Mouse (Mus musculus) forebrain, embryonic 16.5 days (tissue): ENCODE measurements at regions not wholly inside any gene's neighbourhood (a gene's known extent, or its start where the extent isn't known, plus 50 kb on each side); places are given as distances from the start of the nearest gene placed in this dataset.

ENCODE experiments used
- ATAC-seq: fragments of 200-750 bp; cut with Nextera tagmentation; 2 replicates; pipeline ENCODE4 v1.8.0; 2017; ENCODE audit warnings: mild to moderate bottlenecking, moderate library complexity
- H3K27ac ChIP-seq: fragments of 300-500 bp; sonication (generic); 2 replicates; pipeline ENCODE4 v1.5.1; 2014; ENCODE audit warnings: low read length, control low read depth
- H3K27me3 ChIP-seq: fragments of 300-500 bp; sonication (generic); replicated peaks from 2 replicates; pipeline ENCODE4 v1.6.1; 2014; ENCODE audit warnings: low read length; ENCODE audit not compliant: control insufficient read depth, insufficient read depth
- H3K36me3 ChIP-seq: fragments of 300-500 bp; sonication (generic); 2 replicates; pipeline ENCODE4 v1.6.1; 2014; ENCODE audit not compliant: control insufficient read depth, insufficient read depth
- H3K4me1 ChIP-seq: fragments of 300-500 bp; sonication (generic); replicated peaks from 2 replicates; pipeline ENCODE4 v1.6.1; 2014; ENCODE audit warnings: low read length; ENCODE audit not compliant: control insufficient read depth, insufficient read depth
- H3K4me2 ChIP-seq: fragments of 300-500 bp; sonication (generic); 2 replicates; pipeline ENCODE4 v1.6.1; 2014; ENCODE audit warnings: mild to moderate bottlenecking, low read length, control low read depth
- H3K4me3 ChIP-seq: fragments of 300-500 bp; sonication (generic); replicated peaks from 2 replicates; pipeline ENCODE4 v1.5.1; 2014; ENCODE audit warnings: mild to moderate bottlenecking, low read length, control low read depth
- H3K9ac ChIP-seq: fragments of 300-500 bp; sonication (generic); replicated peaks from 2 replicates; pipeline ENCODE4 v1.6.1; 2014; ENCODE audit warnings: low read depth, low read length, control low read depth
- H3K9me3 ChIP-seq: fragments of 300-500 bp; sonication (generic); 2 replicates; pipeline ENCODE4 v1.6.1; 2016; ENCODE audit warnings: low read length; ENCODE audit not compliant: control insufficient read depth
- WGBS: fragments of 180-500 bp; shearing (Covaris S2); extraction: QIAGEN DNeasy Blood & Tissue Kit; methylation state at CpG from one replicate; pipeline ENCODE4 v1.1.7; 2014; 5-methylcytosine and 5-hydroxymethylcytosine counted together

GRCm38 (mm10) chr17:7665686-7666085 lies 161.4 kb downstream of the Fndc1 start:
- 49% methylated on average over 3 of the region's 3 CpGs for WGBS
- H3K4me2 ChIP-seq = no peak overlapping the region
- no peaks in the 10 kb centered on the region for H3K27me3 ChIP-seq
- no peak overlapping the region for H3K4me3 ChIP-seq
- no peak overlapping the region for H3K9ac ChIP-seq
- no peaks in the 10 kb centered on the region for H3K36me3 ChIP-seq
- no peak for ATAC-seq
- no peaks in the 10 kb centered on the region for H3K9me3 ChIP-seq
- no peaks in the 10 kb centered on the region for H3K4me1 ChIP-seq
- H3K27ac ChIP-seq = no peak overlapping the region

- H3K9me3 ChIP-seq = no peaks in the 10 kb centered on the region
- WGBS = 82% methylated on average over 7 of the region's 7 CpGs
These were observed 162.9 kb downstream of the Fndc1 start for GRCm38 (mm10) chr17:7663896-7664880.

GRCm38 (mm10) chr17:7656503-7656902 lies 170.6 kb downstream of the Fndc1 start:
- no peak overlapping the region for H3K4me3 ChIP-seq
- no peaks in the 10 kb centered on the region for H3K27me3 ChIP-seq
- 79% methylated on average over 1 of the region's 1 CpGs for WGBS
- H3K9ac ChIP-seq = no peak overlapping the region
- no peak overlapping the region for H3K27ac ChIP-seq
- ATAC-seq = no peak
- no peaks in the 10 kb centered on the region for H3K36me3 ChIP-seq
- H3K4me2 ChIP-seq = no peak overlapping the region
- H3K4me1 ChIP-seq = no peaks in the 10 kb centered on the region
- no peaks in the 10 kb centered on the region for H3K9me3 ChIP-seq

More at GRCm38 (mm10) chr17:7663896-7664880, 162.9 kb downstream of the Fndc1 start:
- H3K36me3 ChIP-seq = no peaks in the 10 kb centered on the region
- no peaks in the 10 kb centered on the region for H3K27me3 ChIP-seq
- no peaks in the 10 kb centered on the region for H3K4me1 ChIP-seq
- no peak overlapping the region for H3K4me2 ChIP-seq
- H3K4me3 ChIP-seq = no peak overlapping the region
- no peak overlapping the region for H3K9ac ChIP-seq
- no peak for ATAC-seq
- no peak overlapping the region for H3K27ac ChIP-seq

GRCm38 (mm10) chr17:7655966-7656365 lies 171.1 kb downstream of the Fndc1 start:
- Histone ChIP-seq H3K9me3 (no peaks in the 10 kb centered on the region), H3K9ac (no peak overlapping the region), H3K4me1 (no peaks in the 10 kb centered on the region), H3K27me3 (no peaks in the 10 kb centered on the region), H3K4me2 (no peak overlapping the region), H3K27ac (no peak overlapping the region), H3K4me3 (no peak overlapping the region), H3K36me3 (no peaks in the 10 kb centered on the region)
- 89% methylated on average over 6 of the region's 6 CpGs for WGBS
- no peak for ATAC-seq

- Histone ChIP-seq H3K4me1 (no peaks in the 10 kb centered on the region), H3K27me3 (no peaks in the 10 kb centered on the region), H3K27ac (no peak overlapping the region), H3K4me3 (no peak overlapping the region), H3K4me2 (no peak overlapping the region), H3K9ac (no peak overlapping the region), H3K36me3 (no peaks in the 10 kb centered on the region), H3K9me3 (no peaks in the 10 kb centered on the region)
- no peak for ATAC-seq
- WGBS = 65% methylated on average over 7 of the region's 7 CpGs
These were observed 173.0 kb downstream of the Fndc1 start for GRCm38 (mm10) chr17:7654064-7654564.

GRCm38 (mm10) chr17:7652037-7652436 lies 175.1 kb downstream of the Fndc1 start:
- ATAC-seq = no peak
- Histone ChIP-seq H3K27ac (no peak overlapping the region), H3K9me3 (0 out of 2 replicates have a peak, but pooled peaks cover 2% of the 10 kb centered on the region), H3K4me2 (no peak overlapping the region), H3K9ac (no peak overlapping the region), H3K27me3 (no peaks in the 10 kb centered on the region), H3K4me1 (no peaks in the 10 kb centered on the region), H3K36me3 (no peaks in the 10 kb centered on the region), H3K4me3 (no peak overlapping the region)
- WGBS = 75% methylated on average over 1 of the region's 1 CpGs

GRCm38 (mm10) chr17:7650417-7650816 lies 176.7 kb downstream of the Fndc1 start:
- Histone ChIP-seq H3K4me2 (no peak overlapping the region), H3K27me3 (no peaks in the 10 kb centered on the region), H3K4me1 (no peaks in the 10 kb centered on the region), H3K36me3 (no peaks in the 10 kb centered on the region), H3K9me3 (0 out of 2 replicates have a peak, but pooled peaks cover 2% of the 10 kb centered on the region), H3K27ac (no peak overlapping the region), H3K4me3 (no peak overlapping the region), H3K9ac (no peak overlapping the region)
- WGBS = 92% methylated on average over 4 of the region's 4 CpGs
- ATAC-seq = no peak

- no peak for ATAC-seq
- Histone ChIP-seq H3K4me2 (no peak overlapping the region), H3K4me1 (peaks cover 6% of the 10 kb centered on the region), H3K4me3 (no peak overlapping the region), H3K36me3 (no peaks in the 10 kb centered on the region), H3K9me3 (0 out of 2 replicates have a peak, but pooled peaks cover 2% of the 10 kb centered on the region), H3K27ac (no peak overlapping the region), H3K9ac (no peak overlapping the region), H3K27me3 (no peaks in the 10 kb centered on the region)
- WGBS = 56% methylated on average over 9 of the region's 9 CpGs
These were observed 182.1 kb downstream of the Fndc1 start for GRCm38 (mm10) chr17:7644857-7645481.

- H3K27ac ChIP-seq = no peak overlapping the region
- no peak for ATAC-seq
These were observed 183.5 kb downstream of the Fndc1 start for GRCm38 (mm10) chr17:7643640-7644039.

More at GRCm38 (mm10) chr17:7643640-7644039, 183.5 kb downstream of the Fndc1 start:
- 0 out of 2 replicates have a peak, but pooled peaks cover 2% of the 10 kb centered on the region for H3K9me3 ChIP-seq
- no peak overlapping the region for H3K4me3 ChIP-seq
- H3K4me2 ChIP-seq = no peak overlapping the region
- H3K9ac ChIP-seq = no peak overlapping the region
- H3K27me3 ChIP-seq = no peaks in the 10 kb centered on the region
- 90% methylated on average over 4 of the region's 4 CpGs for WGBS
- no peaks in the 10 kb centered on the region for H3K36me3 ChIP-seq
- peaks cover 6% of the 10 kb centered on the region for H3K4me1 ChIP-seq
